Mouse (Mus musculus) heart, adult 2 months (tissue): ENCODE measurements around the gene Gm21987. TPM values are rescaled to one million over a fixed set of nuclear protein-coding genes. Genes with fewer than 3 reads are reported as not detected.
A peak's percentile ranks its signal among the peaks of the same experiment; 100 is the strongest.

Source experiments
- DNase-seq, 2 experiments: peaks; one replicate each; pipeline ENCODE4 v3.0.0; 2021
- H3K27ac ChIP-seq: fragments of 200-600 bp; 2 replicates; pipeline ENCODE4 v1.8.1; 2022
- H3K27me3 ChIP-seq: fragments of 200-500 bp; 2 replicates; pipeline ENCODE4 v1.6.1; 2012; ENCODE audit warnings: mild to moderate bottlenecking, low read length, inconsistent platforms, mixed read lengths; ENCODE audit not compliant: control insufficient read depth, insufficient read depth
- H3K36me3 ChIP-seq: fragments of 200-500 bp; 2 replicates; pipeline ENCODE4 v1.6.1; 2012; ENCODE audit warnings: low read length, inconsistent platforms; ENCODE audit not compliant: control insufficient read depth, insufficient read depth
- H3K4me1 ChIP-seq: fragments of 200-500 bp; 2 replicates; pipeline ENCODE4 v1.6.1; 2011; ENCODE audit warnings: low read length; ENCODE audit not compliant: control insufficient read depth, insufficient read depth
- H3K4me3 ChIP-seq: fragments of 200-600 bp; 2 replicates; pipeline ENCODE4 v1.8.1; 2022
- H3K79me2 ChIP-seq: fragments of 200-500 bp; replicated peaks from 2 replicates; pipeline ENCODE4 v1.6.1; 2012; ENCODE audit warnings: mild to moderate bottlenecking, inconsistent platforms, low read length, moderate library complexity, mixed read lengths; ENCODE audit not compliant: control insufficient read depth, insufficient read depth
- H3K9ac ChIP-seq: fragments of 200-500 bp; 2 replicates; pipeline ENCODE4 v1.6.1; 2012; ENCODE audit warnings: low read depth, mild to moderate bottlenecking, control low read depth, inconsistent platforms, low read length, mixed read lengths
- CTCF ChIP-seq: fragments of 200-600 bp; IDR thresholded peaks from 2 replicates; pipeline ENCODE4 v1.8.1; 2022; ENCODE audit warnings: antibody characterized with exemption, mild to moderate bottlenecking, moderate library complexity
- EP300 ChIP-seq: fragments of 200-500 bp; IDR thresholded peaks from 2 replicates; pipeline ENCODE4 v1.6.1; 2011; ENCODE audit warnings: low read depth, low read length, control low read depth; ENCODE audit not compliant: insufficient read depth
- POLR2A ChIP-seq: fragments of 200-500 bp; IDR thresholded peaks from 2 replicates; pipeline ENCODE4 v1.6.1; 2011; ENCODE audit warnings: mild to moderate bottlenecking, low read depth, low read length, control low read depth; ENCODE audit not compliant: insufficient read depth
- WGBS: fragments of 180-500 bp; shearing (Covaris S2); methylation state at CpG from one replicate; pipeline ENCODE4 v1.1.7; 2018; 5-methylcytosine and 5-hydroxymethylcytosine counted together
- intact Hi-C: fragments of 180-260 bp; cut with DNase I; formaldehyde crosslinking; loops from one replicate; pipeline ENCODE4 v1.15.1; 2025
- polyA plus RNA-seq: library from polyadenylated mRNA; depleted of rRNA; stranded (reverse); fragments of >200 nt; gene quantifications from 2 replicates; pipeline ENCODE4 v1.2.3, GENCODE M21; 2012
- total RNA-seq, 2 experiments: library from RNA; stranded (reverse); gene quantifications; 2 replicates each; pipeline ENCODE4 v1.2.3; 2021

Gm21987 gene
- total and polyA plus RNA-seq, 3 experiments = not detected

- Histone ChIP-seq H3K27me3 (no peaks in the 10 kb centered on the region), H3K36me3 (no peaks in the 10 kb centered on the region), H3K4me3 (peak overlapping the region; percentile 56), H3K9ac (peak overlapping the region; percentile 77), H3K4me1 (peaks cover 6% of the 10 kb centered on the region), H3K27ac (peak overlapping the region; percentile 89), H3K79me2 (no peaks in the 10 kb centered on the region)
- 33% methylated on average over 7 of the region's 7 CpGs for WGBS
- DNase-seq = no peak
- intact Hi-C loops = no loop called here
- no peak for TF ChIP-seq EP300
- TF ChIP-seq POLR2A = 0 out of 2 replicates have a peak, but pooled peaks have one; percentile 14
- TF ChIP-seq CTCF = no peak
Measured at GRCm38 (mm10) chr16:38363657-38364056, 16.8 kb downstream of the Gm21987 start.

- intact Hi-C loops = no loop called here
- 67% methylated on average over 10 of the region's 10 CpGs for WGBS
- peak overlapping the region; percentile 64 for H3K9ac ChIP-seq
Measured at GRCm38 (mm10) chr16:38365390-38365789, 18.6 kb downstream of the Gm21987 start.

GRCm38 (mm10) chr16:38366231-38366630 lies 19.4 kb downstream of the Gm21987 start:
- Histone ChIP-seq H3K27me3 (no peaks in the 10 kb centered on the region), H3K36me3 (peaks cover 7% of the 10 kb centered on the region), H3K4me3 (peak overlapping the region; percentile 56), H3K79me2 (no peaks in the 10 kb centered on the region), H3K9ac (peak overlapping the region; percentile 6; the same call in 1 of the 2 replicates), H3K27ac (no peak overlapping the region; the same call in 1 of the 2 replicates), H3K4me1 (peaks cover 15% of the 10 kb centered on the region)
- intact Hi-C loops = no loop called here
- TF ChIP-seq EP300 = no peak
- no peak for TF ChIP-seq POLR2A
- no peak for TF ChIP-seq CTCF
- DNase-seq = no peak
- WGBS = 55% methylated on average over 4 of the region's 4 CpGs

More at GRCm38 (mm10) chr16:38365390-38365789, 18.6 kb downstream of the Gm21987 start:
- no peak for TF ChIP-seq CTCF
- no peak for TF ChIP-seq POLR2A
- no peak for TF ChIP-seq EP300
- no peaks in the 10 kb centered on the region for H3K79me2 ChIP-seq
- H3K36me3 ChIP-seq = peaks cover 7% of the 10 kb centered on the region
- peak overlapping the region; percentile 89 for H3K27ac ChIP-seq
- peaks cover 12% of the 10 kb centered on the region for H3K4me1 ChIP-seq
- peak overlapping the region; percentile 56 for H3K4me3 ChIP-seq
- no peak for DNase-seq
- no peaks in the 10 kb centered on the region for H3K27me3 ChIP-seq

DNA sequence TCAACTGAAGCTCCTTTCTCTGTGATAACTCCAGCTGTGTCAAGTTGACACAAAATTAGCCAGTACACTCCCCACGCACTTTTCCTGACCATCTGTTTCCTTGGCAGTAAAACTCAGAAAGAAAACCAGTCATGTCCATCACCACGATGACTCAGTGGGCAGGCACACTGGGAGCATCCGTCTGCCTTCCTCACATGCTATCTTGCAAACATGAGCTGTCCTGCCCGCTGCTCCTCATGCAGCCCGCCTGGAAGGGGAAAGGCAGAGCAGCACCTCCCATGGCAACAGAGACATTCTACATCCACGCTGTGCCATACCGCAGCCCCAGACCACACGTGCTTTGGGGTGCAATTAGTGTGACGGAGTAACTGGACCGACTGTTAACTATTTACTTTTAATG lies 21.5 kb downstream of the Gm21987 start:
- TF ChIP-seq EP300 (no peak), POLR2A (no peak), CTCF (no peak)
- H3K36me3 ChIP-seq = peaks cover 7% of the 10 kb centered on the region
- 0 out of 2 replicates have a peak overlapping the region, but pooled peaks have one; percentile 18 for H3K4me3 ChIP-seq
- H3K9ac ChIP-seq = peak overlapping the region; percentile 46; the same call in 1 of the 2 replicates
- 10% methylated on average over 10 of the region's 10 CpGs for WGBS
- H3K4me1 ChIP-seq = peaks cover 11% of the 10 kb centered on the region
- no peaks in the 10 kb centered on the region for H3K79me2 ChIP-seq
- intact Hi-C loops = no loop called here
- H3K27me3 ChIP-seq = no peaks in the 10 kb centered on the region
- H3K27ac ChIP-seq = peak overlapping the region; percentile 15; the same call in 1 of the 2 replicates
- DNase-seq = peak; percentile 46 to 58

GRCm38 (mm10) chr16:38369000-38369399 lies 22.2 kb downstream of the Gm21987 start:
- Histone ChIP-seq H3K79me2 (no peaks in the 10 kb centered on the region), H3K4me3 (no peak overlapping the region), H3K9ac (no peak overlapping the region), H3K4me1 (peaks cover 11% of the 10 kb centered on the region), H3K27me3 (no peaks in the 10 kb centered on the region), H3K27ac (no peak overlapping the region; the same call in 1 of the 2 replicates), H3K36me3 (peaks cover 7% of the 10 kb centered on the region)
- TF ChIP-seq CTCF (no peak), EP300 (no peak), POLR2A (no peak)
- no peak for DNase-seq
- intact Hi-C loops = no loop called here
- WGBS = 70% methylated on average over 7 of the region's 7 CpGs

DNA sequence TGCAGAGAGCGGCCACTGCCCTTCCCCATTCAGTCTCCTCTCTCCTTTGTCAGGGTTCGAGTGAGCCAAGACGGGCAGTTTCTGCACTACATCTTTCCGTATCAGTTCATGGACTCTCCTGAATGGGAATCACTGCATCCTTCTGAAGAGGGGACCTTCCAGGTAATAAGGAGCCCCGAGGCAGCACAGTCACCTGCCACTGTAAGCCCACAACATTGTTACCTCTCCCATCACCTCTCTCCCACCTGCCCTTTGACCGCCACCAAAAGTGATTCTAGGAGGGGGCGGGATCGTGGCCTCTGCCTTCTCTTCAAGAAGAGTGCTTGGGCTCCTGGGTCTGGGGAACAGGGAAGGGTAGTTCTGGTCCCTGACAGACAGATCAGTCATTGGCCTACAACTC lies 22.6 kb downstream of the Gm21987 start:
- no peaks in the 10 kb centered on the region for H3K27me3 ChIP-seq
- peaks cover 11% of the 10 kb centered on the region for H3K4me1 ChIP-seq
- peak overlapping the region; percentile 9; the same call in 1 of the 2 replicates for H3K27ac ChIP-seq
- intact Hi-C loops = no loop called here
- no peak overlapping the region for H3K9ac ChIP-seq
- peaks cover 7% of the 10 kb centered on the region for H3K36me3 ChIP-seq
- no peaks in the 10 kb centered on the region for H3K79me2 ChIP-seq
- DNase-seq = no peak
- H3K4me3 ChIP-seq = no peak overlapping the region
- TF ChIP-seq POLR2A (no peak), EP300 (no peak), CTCF (no peak)
- 74% methylated on average over 8 of the region's 8 CpGs for WGBS
